In genomic region chr9:58979034-58979433, GRCm38 (mm10) we compare ENCODE assay signal across 22 mouse cellular contexts. TPM values are rescaled to one million over a fixed set of nuclear protein-coding genes. Genes with fewer than 3 reads are reported as not detected.
DNase-seq lines count a peak whose midpoint lies in the region; ATAC-seq and TF ChIP-seq lines count a peak whose summit lies in the region.
"Had no signal": no experiment of that assay in that cellular context is flagged by ENCODE, and none has a peak within 500 bp of the region (broad histone marks: within the 10 kb centered on the region; RNA-seq: fewer than 3 reads in every experiment).

No protein-coding gene starts in this region.

- TF ChIP-seq CTCF in stomach, postnatal 0 days (IDR thresholded peaks at IDR 0.05; ENCODE audit: low read depth) = no peak

- H3K4me1 ChIP-seq in liver, embryonic 11.5 days (replicated peaks; ENCODE audit: control insufficient read depth, insufficient read depth, low read length) = no peaks in the 10 kb centered on the region
- H3K4me1 ChIP-seq in ES-E14 (ENCODE audit: control insufficient read depth in 2 of 2, insufficient read depth in 2 of 2, low read length in 2 of 2, poor library complexity in 1 of 2) = no peaks in the 10 kb centered on the region; a peak in 2 of 4 replicates
- no peaks in the 10 kb centered on the region for H3K4me1 ChIP-seq in stomach, postnatal 0 days (replicated peaks; ENCODE audit: control insufficient read depth, insufficient read depth)
- H3K4me1 ChIP-seq: embryonic facial prominence, embryonic 15.5 days; forebrain, embryonic 12.5 days; stomach, embryonic 15.5 days had no signal

- in situ Hi-C loops in ES-E14 (cut with MboI; ENCODE audit: low sequenced_read_pairs in 2 of 2, unreplicated experiment in 2 of 2) = no loop called here

- no peak overlapping the region for H3K4me3 ChIP-seq in liver, embryonic 11.5 days (ENCODE audit: low read depth, low read length)
- no peak overlapping the region for H3K4me3 ChIP-seq in ES-E14 (ENCODE audit: insufficient read depth in 1 of 2, low read depth in 1 of 2, low read length in 2 of 2, poor library complexity in 1 of 2, severe bottlenecking in 1 of 2)
- H3K4me3 ChIP-seq in stomach, postnatal 0 days (ENCODE audit: low read depth, low read length) = no peak overlapping the region
- H3K4me3 ChIP-seq: embryonic facial prominence, embryonic 15.5 days; forebrain, embryonic 12.5 days; left cerebral cortex, adult 2 months; stomach, embryonic 15.5 days had no signal

- H3K9me3 ChIP-seq in liver, embryonic 11.5 days (ENCODE audit: control insufficient read depth, low read length) = no peaks in the 10 kb centered on the region
- no peaks in the 10 kb centered on the region for H3K9me3 ChIP-seq in ES-E14 (ENCODE audit: control insufficient read depth, insufficient read depth, low read depth, low read length)
- no peaks in the 10 kb centered on the region for H3K9me3 ChIP-seq in stomach, postnatal 0 days (ENCODE audit: control insufficient read depth, low read length)
- H3K9me3 ChIP-seq: embryonic facial prominence, embryonic 15.5 days; forebrain, embryonic 12.5 days; stomach, embryonic 15.5 days had no signal

- no peak overlapping the region for H3K9ac ChIP-seq in liver, embryonic 11.5 days (ENCODE audit: low read depth, low read length)
- H3K9ac ChIP-seq in ES-E14 (ENCODE audit: insufficient read depth, low read depth, low read length, poor library complexity, severe bottlenecking) = no peak overlapping the region
- H3K9ac ChIP-seq in stomach, postnatal 0 days (ENCODE audit: low read length) = no peak overlapping the region
- H3K9ac ChIP-seq: embryonic facial prominence, embryonic 15.5 days; forebrain, embryonic 12.5 days; hindbrain, embryonic 14.5 days; liver, embryonic 14.5 days; stomach, embryonic 15.5 days had no signal

- H3K27ac ChIP-seq in liver, embryonic 11.5 days (ENCODE audit: low read depth, low read length) = no peak overlapping the region
- H3K27ac ChIP-seq in ES-E14 (ENCODE audit: insufficient read depth, low read depth, low read length, poor library complexity, severe bottlenecking) = no peak overlapping the region
- H3K27ac ChIP-seq in stomach, postnatal 0 days (replicated peaks) = no peak overlapping the region
- H3K27ac ChIP-seq: embryonic facial prominence, embryonic 15.5 days; forebrain, embryonic 12.5 days; hindbrain, embryonic 14.5 days; left cerebral cortex, adult 2 months; liver, embryonic 14.5 days; stomach, embryonic 15.5 days had no signal

- 83% methylated on average over 15 of the region's 15 CpGs for WGBS in liver, embryonic 11.5 days
- WGBS in stomach, postnatal 0 days = 78% methylated on average over 15 of the region's 15 CpGs

- intact Hi-C loops in heart, postnatal 10 days (cut with DNase I) = no loop called here

- H3K4me2 ChIP-seq in liver, embryonic 11.5 days = no peak overlapping the region
- H3K4me2 ChIP-seq in stomach, postnatal 0 days (replicated peaks; ENCODE audit: low read depth) = no peak overlapping the region
- H3K4me2 ChIP-seq: embryonic facial prominence, embryonic 15.5 days; forebrain, embryonic 12.5 days; heart, embryonic 11.5 days; hindbrain, embryonic 14.5 days; stomach, embryonic 15.5 days had no signal

- no peaks in the 10 kb centered on the region for H3K36me3 ChIP-seq in liver, embryonic 11.5 days (ENCODE audit: control insufficient read depth, insufficient read depth, low read length)
- no peaks in the 10 kb centered on the region for H3K36me3 ChIP-seq in ES-E14 (ENCODE audit: control insufficient read depth, insufficient read depth, low read length, poor library complexity, severe bottlenecking)
- H3K36me3 ChIP-seq in stomach, postnatal 0 days (ENCODE audit: control insufficient read depth, insufficient read depth, low read length) = no peaks in the 10 kb centered on the region; the same call in 1 of the 2 replicates
- H3K36me3 ChIP-seq: stomach, embryonic 15.5 days had no signal

- no peaks in the 10 kb centered on the region for H3K27me3 ChIP-seq in liver, embryonic 11.5 days (replicated peaks; ENCODE audit: control insufficient read depth, insufficient read depth, low read length)
- H3K27me3 ChIP-seq in stomach, postnatal 0 days (ENCODE audit: control insufficient read depth, insufficient read depth, low read length) = no peaks in the 10 kb centered on the region
- H3K27me3 ChIP-seq: embryonic facial prominence, embryonic 15.5 days; forebrain, embryonic 12.5 days; stomach, embryonic 15.5 days had no signal

- no peak for ATAC-seq in liver, embryonic 11.5 days (replicated peaks; ENCODE audit: low FRiP score)
- ATAC-seq in stomach, postnatal 0 days (ENCODE audit: low FRiP score, low TSS enrichment) = peak; percentile 79
- ATAC-seq: intestine, embryonic 16.5 days; lung, postnatal 0 days had no signal

- TF ChIP-seq EP300 in stomach, postnatal 0 days (optimal IDR thresholded peaks at IDR 0.05) = no peak

- DNase-seq in liver = peak; percentile 13
- DNase-seq in liver, embryonic 11.5 days (ENCODE audit: low spot score) = no peak
- DNase-seq in ES-E14 (ENCODE audit: low read depth, low spot score) = peak; percentile 27
- DNase-seq in adipocyte (ENCODE audit: low spot score) = peak; percentile 42
- DNase-seq in stomach, postnatal 0 days (ENCODE audit: low spot score) = peak; percentile 53
- no peak for DNase-seq in ovary, adult 18-20 months (ENCODE audit: low spot score)
- DNase-seq in heart, postnatal 10 days = no peak
- no peak for DNase-seq in frontal cortex, postnatal 36 days (ENCODE audit: low spot score in 2 of 2)
- DNase-seq: cerebellum, adult 9-11 months; midbrain, embryonic 14.5 days; right cerebral cortex, adult 18-20 months; thymus, postnatal 25 days had no signal

TF ChIP-seq in ES-E14, 5 proteins besides CTCF, POLR2A, EP300 and RAD21:
- TF ChIP-seq ZNF384 (IDR thresholded peaks at IDR 0.05; ENCODE audit: low read depth, low read length) (peak; percentile 79), MAFK (IDR thresholded peaks at IDR 0.05; ENCODE audit: insufficient read depth, low read depth, low read length) (no peak)
TF ChIP-seq in ES-E14: peak in this region for 1.

RNA-seq across cellular contexts. Expression of gene Neo1, which starts 57.2 kb away (rescaled TPM):
- 11.5 and 14.6 TPM in 2 replicates for polyA plus RNA-seq in liver, embryonic 11.5 days (2014; fragmentation: Nextera tagmentation; extraction: Ambion mirVana)
- total RNA-seq in ES-E14 (2012; rRNA removed) = 35.7 and 43.7 TPM in 2 replicates
- polyA plus RNA-seq in stomach, postnatal 0 days (2015; fragmentation: Nextera tagmentation; extraction: Ambion mirVana) = 11.5 and 14.1 TPM in 2 replicates
- 10 to 100 TPM; 55.7 to 68.3 TPM for total RNA-seq in heart, postnatal 10 days (2021)
- total RNA-seq: megakaryocyte progenitor cell, adult 5-6 weeks had no signal

Comparison
In these comparisons a context has a peak if more than half of its experiments do, and no peak if none do; other contexts are left out.
1. DNase-seq: peak in liver (single experiment), ES-E14 (single experiment), adipocyte (single experiment) and stomach, postnatal 0 days (single experiment); none in liver, embryonic 11.5 days (single experiment), ovary, adult 18-20 months (single experiment), heart, postnatal 10 days (0 of 2) and frontal cortex, postnatal 36 days (0 of 2).